Mouse (Mus musculus) limb, embryonic 11.5 days (tissue): ENCODE measurements around the gene Scg3. TPM values are rescaled to one million over a fixed set of nuclear protein-coding genes. Genes with fewer than 3 reads are reported as not detected.
"Not testable (repeated sequence)": the region's sequence is repeated elsewhere in the genome, so short reads cannot be mapped to it uniquely, and the experiment has no call there.

Source experiments
- ATAC-seq: fragments of 200-750 bp; cut with Nextera tagmentation; 2 replicates; pipeline ENCODE4 v1.8.0; 2017; ENCODE audit warnings: low read depth; ENCODE audit not compliant: insufficient number of reproducible peaks, low FRiP score, low TSS enrichment
- DNase-seq: peaks from one replicate; pipeline ENCODE4 v3.0.0-alpha.2; 2015; ENCODE audit warnings: low spot score
- H3K27ac ChIP-seq: fragments of 300-500 bp; sonication (generic); replicated peaks from 2 replicates; pipeline ENCODE4 v1.5.1; 2014; ENCODE audit warnings: low read depth, mild to moderate bottlenecking, low read length
- H3K27me3 ChIP-seq: fragments of 300-500 bp; sonication (generic); 2 replicates; pipeline ENCODE4 v1.6.1; 2014; ENCODE audit warnings: mild to moderate bottlenecking, low read length, mixed read lengths; ENCODE audit not compliant: control insufficient read depth, insufficient read depth
- H3K36me3 ChIP-seq: fragments of 300-500 bp; sonication (generic); 2 replicates; pipeline ENCODE4 v1.6.1; 2014; ENCODE audit warnings: mild to moderate bottlenecking, low read length, moderate library complexity, mixed read lengths; ENCODE audit not compliant: control insufficient read depth, insufficient read depth
- H3K4me1 ChIP-seq: fragments of 300-500 bp; sonication (generic); 2 replicates; pipeline ENCODE4 v1.6.1; 2014; ENCODE audit warnings: low read length, mixed read lengths; ENCODE audit not compliant: control insufficient read depth, insufficient read depth
- H3K4me2 ChIP-seq: fragments of 300-500 bp; sonication (generic); 2 replicates; pipeline ENCODE4 v1.6.1; 2014; ENCODE audit warnings: low read depth, mild to moderate bottlenecking, moderate library complexity; ENCODE audit not compliant: severe bottlenecking
- H3K4me3 ChIP-seq: fragments of 300-500 bp; sonication (generic); 2 replicates; pipeline ENCODE4 v1.5.1; 2014; ENCODE audit warnings: low read depth, low read length
- H3K9ac ChIP-seq: fragments of 300-500 bp; sonication (generic); 2 replicates; pipeline ENCODE4 v1.6.1; 2014; ENCODE audit warnings: mild to moderate bottlenecking, low read length
- H3K9me3 ChIP-seq: fragments of 300-500 bp; sonication (generic); 2 replicates; pipeline ENCODE4 v1.6.1; 2016; ENCODE audit warnings: low read length; ENCODE audit not compliant: control insufficient read depth
- WGBS: fragments of 180-500 bp; shearing (Covaris S2); extraction: QIAGEN DNeasy Blood & Tissue Kit; methylation state at CpG from one replicate; pipeline ENCODE4 v1.1.7; 2014; 5-methylcytosine and 5-hydroxymethylcytosine counted together
- polyA plus RNA-seq: library from polyadenylated mRNA; unstranded; fragments of >200 nt; fragmentation: Nextera tagmentation; extraction: Ambion mirVana; gene quantifications from 2 replicates; pipeline ENCODE4 v1.2.1, GENCODE M21; 2014

The Scg3 gene
- polyA plus RNA-seq, 1 experiment from 2014 or later, result 0.24 TPM

GRCm38 (mm10) chr9:75676226-75676625 lies 7.6 kb downstream of the Scg3 start:
- DNase-seq, result no peak
- Histone ChIP-seq H3K36me3 (no peaks in the 10 kb centered on the region), H3K27ac (no peak overlapping the region)

GRCm38 (mm10) chr9:75672769-75673168 lies 11.1 kb downstream of the Scg3 start:
- DNase-seq, result no peak
- no peaks in the 10 kb centered on the region for H3K9me3 ChIP-seq
- no peak overlapping the region for H3K4me3 ChIP-seq
- ATAC-seq, result no peak
- no peaks in the 10 kb centered on the region for H3K4me1 ChIP-seq
- 83% methylated on average over 6 of the region's 6 CpGs for WGBS
- no peak overlapping the region for H3K27ac ChIP-seq
- H3K27me3 ChIP-seq, result no peaks in the 10 kb centered on the region
- no peaks in the 10 kb centered on the region for H3K36me3 ChIP-seq
- no peak overlapping the region for H3K9ac ChIP-seq
- no peak overlapping the region for H3K4me2 ChIP-seq

More at GRCm38 (mm10) chr9:75676226-75676625, 7.6 kb downstream of the Scg3 start:
- H3K27me3 ChIP-seq, result no peaks in the 10 kb centered on the region
- no peak overlapping the region for H3K4me2 ChIP-seq
- no peak overlapping the region for H3K4me3 ChIP-seq
- H3K4me1 ChIP-seq, result no peaks in the 10 kb centered on the region
- 80% methylated on average over 7 of the region's 7 CpGs for WGBS
- H3K9ac ChIP-seq, result no peak overlapping the region
- H3K9me3 ChIP-seq, result no peaks in the 10 kb centered on the region
- ATAC-seq, result no peak

GRCm38 (mm10) chr9:75666612-75667011 lies 17.2 kb downstream of the Scg3 start:
- Histone ChIP-seq H3K27me3 (no peaks in the 10 kb centered on the region), H3K9ac (no peak overlapping the region), H3K4me1 (no peaks in the 10 kb centered on the region), H3K36me3 (no peaks in the 10 kb centered on the region), H3K27ac (no peak overlapping the region), H3K4me3 (no peak overlapping the region), H3K4me2 (no peak overlapping the region), H3K9me3 (no peaks in the 10 kb centered on the region)
- ATAC-seq (no peak), DNase-seq (no peak)
- 77% methylated on average over 5 of the region's 5 CpGs for WGBS

- H3K9ac ChIP-seq, result no peak overlapping the region
- H3K36me3 ChIP-seq, result no peaks in the 10 kb centered on the region
- no peaks in the 10 kb centered on the region for H3K9me3 ChIP-seq
- H3K27me3 ChIP-seq, result no peaks in the 10 kb centered on the region
- H3K27ac ChIP-seq, result no peak overlapping the region
- 74% methylated on average over 6 of the region's 6 CpGs for WGBS
- no peak overlapping the region for H3K4me2 ChIP-seq
- H3K4me1 ChIP-seq, result no peaks in the 10 kb centered on the region
- H3K4me3 ChIP-seq, result no peak overlapping the region
- ATAC-seq, result no peak
- no peak for DNase-seq
These were observed 18.5 kb downstream of the Scg3 start for GRCm38 (mm10) chr9:75665364-75665763.

- H3K27ac ChIP-seq, result no peak overlapping the region
- no peak overlapping the region for H3K9ac ChIP-seq
- no peaks in the 10 kb centered on the region for H3K27me3 ChIP-seq
- no peaks in the 10 kb centered on the region for H3K4me1 ChIP-seq
- ATAC-seq, result no peak
- H3K4me3 ChIP-seq, result no peak overlapping the region
- H3K4me2 ChIP-seq, result no peak overlapping the region
- H3K36me3 ChIP-seq, result no peaks in the 10 kb centered on the region
- WGBS, result 91% methylated on average over 8 of the region's 8 CpGs
- H3K9me3 ChIP-seq, result no peaks in the 10 kb centered on the region
- DNase-seq, result no peak
These were observed 22.9 kb downstream of the Scg3 start for GRCm38 (mm10) chr9:75660917-75661316.

- not testable (repeated sequence) for H3K27ac ChIP-seq, DNase-seq, H3K4me3 ChIP-seq, H3K9ac ChIP-seq, H3K4me2 ChIP-seq, H3K9me3 ChIP-seq, ATAC-seq, H3K4me1 ChIP-seq, H3K36me3 ChIP-seq, H3K27me3 ChIP-seq
- WGBS, result 77% methylated on average over 3 of the region's 3 CpGs
These were observed 27.4 kb downstream of the Scg3 start for GRCm38 (mm10) chr9:75656456-75656855.

- Histone ChIP-seq H3K36me3 (no peaks in the 10 kb centered on the region), H3K9me3 (no peaks in the 10 kb centered on the region), H3K4me1 (no peaks in the 10 kb centered on the region), H3K9ac (no peak overlapping the region), H3K27me3 (no peaks in the 10 kb centered on the region), H3K27ac (no peak overlapping the region), H3K4me2 (no peak overlapping the region), H3K4me3 (no peak overlapping the region)
- DNase-seq, result no peak
- no peak; the same call in 1 of the 2 replicates for ATAC-seq
- 54% methylated on average over 12 of the region's 12 CpGs for WGBS
These were observed 29.6 kb downstream of the Scg3 start for GRCm38 (mm10) chr9:75653981-75654911.

GRCm38 (mm10) chr9:75645405-75645804 lies 38.5 kb downstream of the Scg3 start:
- no peak overlapping the region for H3K4me2 ChIP-seq
- H3K4me3 ChIP-seq, result no peak overlapping the region
- ATAC-seq, result no peak
- no peak for DNase-seq
- H3K4me1 ChIP-seq, result no peaks in the 10 kb centered on the region
- no peaks in the 10 kb centered on the region for H3K36me3 ChIP-seq
- H3K9me3 ChIP-seq, result no peaks in the 10 kb centered on the region
- H3K27ac ChIP-seq, result no peak overlapping the region
- no peak overlapping the region for H3K9ac ChIP-seq
- H3K27me3 ChIP-seq, result no peaks in the 10 kb centered on the region
- 58% methylated on average over 3 of the region's 3 CpGs for WGBS
